Mouse (Mus musculus): ENCODE results near the gene Ppp6r2. TPM values are rescaled to one million over a fixed set of nuclear protein-coding genes. Genes with fewer than 3 reads are reported as not detected.

Ppp6r2 gene
- polyA plus RNA-seq, 1 experiment, result 49.8 TPM

DNA sequence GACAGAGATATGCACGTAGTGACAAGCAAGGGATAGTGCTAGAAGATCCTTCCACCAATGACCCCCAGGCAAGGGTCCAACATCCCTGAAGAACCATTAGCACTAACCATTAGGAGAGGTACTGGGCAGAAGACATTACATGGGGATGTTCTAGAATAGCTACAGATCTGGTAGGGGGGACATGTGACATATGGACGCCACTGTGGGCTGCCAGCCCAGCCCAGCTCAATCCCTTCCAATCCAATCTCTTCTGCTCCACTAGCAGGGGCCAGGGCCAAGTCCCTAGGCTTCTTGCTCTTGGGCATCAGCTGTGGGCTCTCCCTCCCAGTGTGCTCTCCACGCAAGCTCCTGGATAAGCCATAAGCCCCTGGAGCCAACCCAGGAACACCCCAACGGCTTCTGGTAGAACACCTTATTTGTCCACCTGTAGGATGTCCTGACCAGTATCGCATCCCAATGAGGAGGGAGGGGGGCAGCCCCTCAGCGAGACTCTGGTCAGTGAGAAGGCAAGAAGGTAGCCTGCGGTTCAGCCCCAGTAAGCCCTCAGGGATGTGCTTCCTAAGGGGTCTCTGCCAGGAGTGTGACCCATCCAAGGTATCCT lies 33.0 kb upstream of the Ppp6r2 start:
- Histone ChIP-seq H3K4me1 (ENCODE audit: control insufficient read depth, insufficient read depth, low read length) (peaks cover 50% of the 10 kb centered on the region), H3K36me3 (ENCODE audit: control insufficient read depth, insufficient read depth, low read length) (no peaks in the 10 kb centered on the region), H3K27me3 (ENCODE audit: control insufficient read depth, insufficient read depth, low read length) (no peaks in the 10 kb centered on the region; the same call in 1 of the 2 replicates), H3K27ac (ENCODE audit: control insufficient read depth, insufficient read depth, low read depth, low read length) (peak overlapping the region; percentile 32), H3K4me3 (ENCODE audit: control insufficient read depth, low read depth, low read length) (peak overlapping the region; percentile 99)
- no peak for TF ChIP-seq POLR2A (IDR thresholded peaks at IDR 0.05; ENCODE audit: control insufficient read depth, low read depth, low read length)

DNA sequence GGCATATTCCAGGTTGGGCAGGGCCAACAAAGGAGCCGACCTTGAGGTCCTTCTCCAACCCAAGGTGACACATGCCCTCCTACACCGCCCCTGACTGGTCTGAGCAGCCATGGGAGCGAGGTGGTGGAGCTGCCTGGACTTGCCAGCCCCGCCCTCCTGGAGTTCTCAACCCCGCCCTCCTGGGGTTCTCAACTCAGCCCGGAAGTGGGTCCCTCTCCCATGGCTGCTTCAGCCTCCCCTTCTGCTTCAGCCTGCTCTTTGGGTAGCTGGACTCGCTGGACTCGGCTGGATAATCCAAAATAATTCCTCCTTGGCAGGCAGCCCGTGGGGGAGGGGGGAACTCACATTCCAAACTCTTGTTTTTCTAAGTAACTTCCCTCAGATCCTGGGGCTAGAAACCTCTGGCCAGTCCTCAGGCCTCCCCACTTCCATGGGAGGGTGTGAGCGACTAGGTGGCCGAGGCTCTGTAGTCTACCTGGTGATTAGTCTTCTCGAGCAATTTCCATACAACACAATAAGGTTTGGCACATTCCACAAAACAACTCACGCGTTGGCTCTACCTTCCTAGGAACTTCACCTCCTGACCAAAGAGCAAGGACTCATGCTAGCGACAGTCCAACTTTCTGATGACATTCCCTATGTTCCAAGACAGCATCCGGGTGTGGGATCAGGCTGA lies 32.3 kb upstream of the Ppp6r2 start:
- H3K4me3 ChIP-seq (ENCODE audit: control insufficient read depth, low read depth, low read length), result peak overlapping the region; percentile 99
- H3K4me1 ChIP-seq (ENCODE audit: control insufficient read depth, insufficient read depth, low read length), result peaks cover 43% of the 10 kb centered on the region
- TF ChIP-seq POLR2A (IDR thresholded peaks at IDR 0.05; ENCODE audit: control insufficient read depth, low read depth, low read length), result no peak; the same call in 1 of the 2 replicates
- no peak for TF ChIP-seq CTCF (IDR thresholded peaks at IDR 0.05; ENCODE audit: control insufficient read depth, insufficient read depth, insufficient replicate concordance, low read depth, low read length)
- H3K27me3 ChIP-seq (ENCODE audit: control insufficient read depth, insufficient read depth, low read length), result no peaks in the 10 kb centered on the region
- no peaks in the 10 kb centered on the region for H3K36me3 ChIP-seq (ENCODE audit: control insufficient read depth, insufficient read depth, low read length)
- peak overlapping the region; percentile 95 for H3K27ac ChIP-seq (ENCODE audit: control insufficient read depth, insufficient read depth, low read depth, low read length)

DNA sequence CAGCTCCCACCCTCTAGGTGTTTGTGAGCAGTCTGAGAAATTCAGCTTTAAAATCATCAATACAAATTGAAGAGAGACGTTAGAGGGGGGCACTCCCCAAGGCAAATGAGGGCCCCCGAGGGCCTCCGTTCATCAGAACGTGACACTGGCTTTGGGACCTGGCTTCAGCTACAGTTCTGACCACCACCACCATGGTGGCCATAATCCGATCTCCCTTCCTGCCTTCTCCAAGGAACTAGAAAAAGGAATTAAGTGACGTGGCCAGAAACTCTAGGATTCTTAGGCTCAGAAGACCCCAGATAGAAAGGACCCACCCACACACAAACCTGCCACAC lies 31.8 kb upstream of the Ppp6r2 start:
- H3K4me1 ChIP-seq (ENCODE audit: control insufficient read depth, insufficient read depth, low read length), result peaks cover 40% of the 10 kb centered on the region
- no peak for TF ChIP-seq POLR2A (IDR thresholded peaks at IDR 0.05; ENCODE audit: control insufficient read depth, low read depth, low read length)
- no peak for TF ChIP-seq CTCF (IDR thresholded peaks at IDR 0.05; ENCODE audit: control insufficient read depth, insufficient read depth, insufficient replicate concordance, low read depth, low read length)
- H3K4me3 ChIP-seq (ENCODE audit: control insufficient read depth, low read depth, low read length), result peak overlapping the region; percentile 99
- peak overlapping the region; percentile 95 for H3K27ac ChIP-seq (ENCODE audit: control insufficient read depth, insufficient read depth, low read depth, low read length)
- H3K27me3 ChIP-seq (ENCODE audit: control insufficient read depth, insufficient read depth, low read length), result no peaks in the 10 kb centered on the region
- H3K36me3 ChIP-seq (ENCODE audit: control insufficient read depth, insufficient read depth, low read length), result no peaks in the 10 kb centered on the region

DNA sequence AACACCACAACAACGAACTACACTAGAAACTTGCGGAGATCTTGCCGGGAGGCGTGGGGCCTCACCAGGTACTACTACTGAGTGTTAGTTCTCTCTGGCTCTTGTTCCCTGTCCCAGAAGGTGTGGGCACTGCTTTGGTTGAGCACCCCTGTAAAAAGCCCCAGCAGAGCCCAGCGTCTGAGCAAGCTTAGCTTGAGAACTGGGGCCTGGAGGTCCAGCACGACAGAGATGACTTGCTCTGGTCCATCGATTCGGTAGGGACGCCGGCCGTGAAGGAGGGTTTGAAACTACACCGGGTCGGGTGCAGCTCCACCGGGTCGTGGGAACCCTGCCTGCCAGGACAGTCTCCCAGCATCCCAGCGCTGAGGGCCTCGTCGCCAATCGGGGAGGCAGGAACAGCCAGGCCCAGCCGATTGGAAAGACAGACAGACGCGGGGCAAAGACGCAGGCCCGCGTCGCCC lies 31.2 kb upstream of the Ppp6r2 start:
- TF ChIP-seq CTCF (IDR thresholded peaks at IDR 0.05; ENCODE audit: control insufficient read depth, insufficient read depth, insufficient replicate concordance, low read depth, low read length), result no peak
- TF ChIP-seq POLR2A (IDR thresholded peaks at IDR 0.05; ENCODE audit: control insufficient read depth, low read depth, low read length), result no peak
- Histone ChIP-seq H3K27ac (ENCODE audit: control insufficient read depth, insufficient read depth, low read depth, low read length) (peak overlapping the region; percentile 95), H3K4me3 (ENCODE audit: control insufficient read depth, low read depth, low read length) (peak overlapping the region; percentile 99), H3K27me3 (ENCODE audit: control insufficient read depth, insufficient read depth, low read length) (no peaks in the 10 kb centered on the region), H3K4me1 (ENCODE audit: control insufficient read depth, insufficient read depth, low read length) (peaks cover 38% of the 10 kb centered on the region), H3K36me3 (ENCODE audit: control insufficient read depth, insufficient read depth, low read length) (no peaks in the 10 kb centered on the region)

DNA sequence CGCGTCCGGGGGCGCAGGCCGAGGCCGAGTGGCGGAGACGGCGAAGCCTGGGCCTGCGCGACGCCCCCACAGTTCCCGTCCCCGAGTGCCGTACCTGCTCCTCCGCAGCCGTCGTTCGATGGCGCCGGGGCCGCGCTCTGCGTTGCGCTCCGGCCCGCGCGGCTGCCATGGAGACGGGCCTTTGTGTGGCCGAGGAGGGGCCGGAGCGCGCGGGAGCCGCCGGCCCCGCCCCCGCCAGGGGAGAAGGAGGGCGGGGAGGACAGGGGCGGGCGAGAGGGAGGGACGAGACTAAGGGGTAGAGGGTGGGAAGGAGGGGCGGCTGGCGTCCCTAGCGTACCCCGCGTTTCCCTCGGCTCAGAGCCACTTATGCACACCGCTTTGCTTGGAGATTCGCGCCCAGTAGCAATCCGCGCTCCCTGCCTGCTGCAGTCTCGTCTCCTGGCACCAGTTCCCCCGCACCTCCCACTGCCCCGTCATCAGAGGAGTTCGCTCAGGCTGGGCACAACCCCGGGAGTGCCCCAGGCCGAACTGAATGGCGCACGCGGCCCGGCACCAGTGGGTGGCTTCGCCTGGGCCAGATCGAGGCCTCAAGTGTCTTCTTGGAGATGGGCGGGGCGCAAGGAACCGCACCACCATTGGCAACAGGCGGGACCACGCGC lies 30.7 kb upstream of the Ppp6r2 start, which contains the start of gene Plxnb2:
TSS of gene Plxnb2 (minus strand) at position 218 of the 659 bp plus-strand sequence.
- Histone ChIP-seq H3K4me3 (ENCODE audit: control insufficient read depth, low read depth, low read length) (peak within 1 kb of the TSS; percentile 99), H3K36me3 (ENCODE audit: control insufficient read depth, insufficient read depth, low read length) (no peaks in the 10 kb centered on the region), H3K4me1 (ENCODE audit: control insufficient read depth, insufficient read depth, low read length) (peaks cover 37% of the 10 kb centered on the region), H3K27me3 (ENCODE audit: control insufficient read depth, insufficient read depth, low read length) (no peaks in the 10 kb centered on the region), H3K27ac (ENCODE audit: control insufficient read depth, insufficient read depth, low read depth, low read length) (peak within 1 kb of the TSS; percentile 95)
- TF ChIP-seq POLR2A (IDR thresholded peaks at IDR 0.05; ENCODE audit: control insufficient read depth, low read depth, low read length) (peak; percentile 76), CTCF (IDR thresholded peaks at IDR 0.05; ENCODE audit: control insufficient read depth, insufficient read depth, insufficient replicate concordance, low read depth, low read length) (no peak)

DNA sequence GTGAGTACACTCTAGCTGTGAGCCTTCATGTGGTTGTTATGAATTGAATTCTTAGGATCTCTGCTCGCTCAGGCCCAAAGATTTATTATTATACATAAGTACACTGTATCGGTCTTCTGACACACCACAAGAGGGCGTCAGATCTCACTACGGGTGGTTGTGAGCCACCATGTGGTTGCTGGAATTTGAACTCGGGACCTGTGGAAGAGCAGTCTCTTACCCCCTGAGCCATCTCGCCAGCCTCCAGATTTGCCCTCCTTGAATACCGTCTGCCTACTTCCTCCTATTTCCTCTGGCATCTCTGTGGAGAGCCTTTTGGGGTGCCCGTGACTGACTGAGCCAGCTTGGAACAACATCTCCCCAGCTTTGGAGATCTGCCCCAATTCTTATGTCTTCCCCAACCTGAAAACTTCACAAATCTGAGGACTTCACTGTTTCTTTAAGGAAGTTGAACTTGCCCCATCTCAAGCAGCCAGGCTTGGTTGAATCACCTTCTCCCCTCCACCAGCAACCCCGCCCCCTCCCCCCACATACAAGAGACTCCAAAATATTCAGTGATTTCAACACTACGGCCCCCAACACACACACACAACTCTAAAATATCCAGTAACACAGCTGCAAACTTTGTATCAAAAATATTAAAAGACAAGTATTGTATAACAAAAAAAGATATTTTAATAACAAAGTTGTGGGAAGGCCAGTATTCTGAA lies 29.6 kb upstream of the Ppp6r2 start:
- no peaks in the 10 kb centered on the region for H3K27me3 ChIP-seq (ENCODE audit: control insufficient read depth, insufficient read depth, low read length)
- H3K36me3 ChIP-seq (ENCODE audit: control insufficient read depth, insufficient read depth, low read length), result no peaks in the 10 kb centered on the region
- TF ChIP-seq CTCF (IDR thresholded peaks at IDR 0.05; ENCODE audit: control insufficient read depth, insufficient read depth, insufficient replicate concordance, low read depth, low read length), result no peak
- TF ChIP-seq POLR2A (IDR thresholded peaks at IDR 0.05; ENCODE audit: control insufficient read depth, low read depth, low read length), result no peak
- H3K4me1 ChIP-seq (ENCODE audit: control insufficient read depth, insufficient read depth, low read length), result peaks cover 37% of the 10 kb centered on the region
- peak overlapping the region; percentile 39; the same call in 1 of the 2 replicates for H3K27ac ChIP-seq (ENCODE audit: control insufficient read depth, insufficient read depth, low read depth, low read length)
- peak overlapping the region; percentile 82 for H3K4me3 ChIP-seq (ENCODE audit: control insufficient read depth, low read depth, low read length)

DNA sequence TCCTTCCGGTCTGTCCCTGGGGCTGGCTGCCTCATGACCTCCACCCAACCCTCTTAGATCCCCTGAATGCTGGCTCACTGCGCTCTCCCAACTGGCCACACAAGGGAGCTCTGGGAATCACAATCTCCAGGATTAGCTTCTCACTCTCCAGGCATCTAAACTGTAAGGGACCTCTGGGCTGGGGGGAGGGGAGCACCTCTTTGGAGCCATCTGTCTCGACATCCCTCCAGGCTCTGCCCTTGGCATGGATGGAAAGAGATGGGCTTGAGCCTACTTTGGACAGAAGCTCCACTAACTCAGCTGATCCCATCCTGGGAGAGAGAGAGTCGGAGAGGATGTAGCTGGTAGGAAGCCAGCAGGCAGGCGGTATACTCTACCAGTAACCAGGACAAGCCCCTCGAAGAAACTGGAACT lies 29.0 kb upstream of the Ppp6r2 start:
- TF ChIP-seq POLR2A (IDR thresholded peaks at IDR 0.05; ENCODE audit: control insufficient read depth, low read depth, low read length) (no peak), CTCF (IDR thresholded peaks at IDR 0.05; ENCODE audit: control insufficient read depth, insufficient read depth, insufficient replicate concordance, low read depth, low read length) (0 out of 2 replicates have a peak, but pooled peaks have one; percentile 4)
- Histone ChIP-seq H3K36me3 (ENCODE audit: control insufficient read depth, insufficient read depth, low read length) (no peaks in the 10 kb centered on the region), H3K4me3 (ENCODE audit: control insufficient read depth, low read depth, low read length) (peak overlapping the region; percentile 68), H3K4me1 (ENCODE audit: control insufficient read depth, insufficient read depth, low read length) (peaks cover 31% of the 10 kb centered on the region), H3K27me3 (ENCODE audit: control insufficient read depth, insufficient read depth, low read length) (no peaks in the 10 kb centered on the region), H3K27ac (ENCODE audit: control insufficient read depth, insufficient read depth, low read depth, low read length) (peak overlapping the region; percentile 12; the same call in 1 of the 2 replicates)

Measured in testis, adult 2 months (tissue).